Comparison of ENCODE assay signal across 19 mouse cellular contexts in the genomic region with DNA sequence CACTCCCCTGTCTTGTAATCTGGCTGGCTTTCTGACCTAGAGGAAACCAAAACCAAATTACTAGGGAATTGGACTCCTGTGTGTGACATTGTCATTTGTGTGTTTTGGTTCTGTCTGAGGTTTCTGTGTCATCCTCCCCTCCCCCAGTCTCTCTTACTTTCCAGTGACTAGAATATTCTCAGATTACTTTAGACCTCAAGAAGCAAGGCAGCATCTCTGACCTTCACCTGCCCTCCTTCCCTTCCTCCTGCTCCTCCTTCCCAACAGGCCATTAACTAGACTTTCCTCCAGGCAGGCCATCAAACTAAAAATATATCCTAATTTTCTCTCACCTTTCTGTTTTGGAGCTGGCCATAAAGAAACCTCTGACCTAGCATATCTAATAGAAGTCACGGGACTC.
"Had no signal": no experiment of that assay in that cellular context is flagged by ENCODE, and none has a peak within 500 bp of the region (broad histone marks: within the 10 kb centered on the region; RNA-seq: fewer than 3 reads in every experiment).

No protein-coding gene starts in this region.

- H3K4me1 ChIP-seq: lung, embryonic 15.5 days; midbrain, embryonic 12.5 days had no signal

- H3K4me3 ChIP-seq: left cerebral cortex, adult 2 months; limb, embryonic 13.5 days; lung, embryonic 15.5 days; midbrain, embryonic 12.5 days; myocyte; neural tube, embryonic 13.5 days had no signal

- H3K27me3 ChIP-seq: limb, embryonic 13.5 days; lung, embryonic 15.5 days; midbrain, embryonic 12.5 days; neural tube, embryonic 13.5 days had no signal

- ATAC-seq: hindbrain, postnatal 0 days; inflammation-experienced regulatory T-cells, adult 6 months; intestine, embryonic 16.5 days; midbrain, embryonic 16.5 days had no signal

- H3K36me3 ChIP-seq: lung, embryonic 15.5 days; midbrain, embryonic 12.5 days; neural tube, embryonic 13.5 days had no signal

- H3K27ac ChIP-seq: hindbrain, postnatal 0 days; left cerebral cortex, adult 2 months; limb, embryonic 13.5 days; lung, embryonic 15.5 days; midbrain, embryonic 12.5 days; neural tube, embryonic 13.5 days had no signal

- H3K4me2 ChIP-seq: limb, embryonic 13.5 days; lung, embryonic 15.5 days; midbrain, embryonic 12.5 days; neural tube, embryonic 13.5 days had no signal

- H3K9me3 ChIP-seq: limb, embryonic 13.5 days; lung, embryonic 15.5 days; midbrain, embryonic 12.5 days; neural tube, embryonic 13.5 days had no signal

- H3K9ac ChIP-seq: limb, embryonic 13.5 days; lung, embryonic 15.5 days; midbrain, embryonic 12.5 days; neural tube, embryonic 13.5 days had no signal

- DNase-seq: kidney, adult 18-20 months; kidney, postnatal 25 days; layer of hippocampus, postnatal 36 days; lung, adult 18-20 months; lung, postnatal 10 days; lung, postnatal 4 days; retina, postnatal 1 day; thymus, adult 18-20 months; thymus, postnatal 36 days had no signal
